Mouse (Mus musculus) CH12.LX (cell line): ENCODE results near the gene Psmd13. TPM values are rescaled to one million over a fixed set of nuclear protein-coding genes. Genes with fewer than 3 reads are reported as not detected.

ENCODE experiments used
- DNase-seq: peaks from one replicate; pipeline ENCODE4 v3.0.0-alpha.2; 2013; ENCODE audit errors: extremely low read depth
- H3K27ac ChIP-seq: 2 replicates; pipeline ENCODE4 v1.5.1; 2012; ENCODE audit warnings: low read depth, mild to moderate bottlenecking, control low read depth, moderate library complexity; ENCODE audit not compliant: insufficient read depth
- H3K27me3 ChIP-seq: replicated peaks from 2 replicates; pipeline ENCODE3; 2012; ENCODE audit warnings: inconsistent platforms
- H3K36me3 ChIP-seq, 2 experiments: replicated peaks in 1 of 2; 2 replicates each; pipeline versions ENCODE3 to v1.6.1; 2012; ENCODE audit warnings: inconsistent platforms in 1 of 2, low read length in 1 of 2, mild to moderate bottlenecking in 1 of 2, mixed read lengths in 1 of 2, moderate library complexity in 1 of 2; ENCODE audit not compliant: control insufficient read depth in 1 of 2, insufficient read depth in 1 of 2
- H3K4me1 ChIP-seq, 2 experiments: 2 replicates each; pipeline ENCODE4 v1.6.1; 2012; ENCODE audit warnings: inconsistent platforms in 1 of 2, moderate library complexity in 1 of 2; ENCODE audit not compliant: insufficient read depth in 2 of 2, control insufficient read depth in 1 of 2
- H3K4me2 ChIP-seq: 2 replicates; pipeline ENCODE4 v1.6.1; 2012; ENCODE audit warnings: low read depth, mild to moderate bottlenecking, control low read depth; ENCODE audit not compliant: poor library complexity, insufficient read depth, severe bottlenecking
- H3K4me3 ChIP-seq, 3 experiments: fragments of 150-350 bp in 1 of 3; sonication (generic) in 1 of 3; replicated peaks in 1 of 3; 2 replicates each; pipeline versions ENCODE3 to v1.5.1; 2011 to 2012; ENCODE audit warnings: low read depth in 2 of 3, low read length in 2 of 3, mild to moderate bottlenecking in 2 of 3, moderate library complexity in 2 of 3, control low read depth in 1 of 3, improper control_type of control experiment in 1 of 3, inconsistent platforms in 1 of 3, mixed read lengths in 1 of 3; ENCODE audit not compliant: poor library complexity in 1 of 3
- H3K79me2 ChIP-seq: replicated peaks from 2 replicates; pipeline ENCODE4 v1.6.1; 2012; ENCODE audit warnings: mild to moderate bottlenecking, moderate library complexity; ENCODE audit not compliant: control insufficient read depth, poor library complexity, insufficient read depth, severe bottlenecking; ENCODE audit errors: extremely low read depth
- H3K9ac ChIP-seq: 2 replicates; pipeline ENCODE4 v1.6.1; 2012; ENCODE audit warnings: low read depth, mild to moderate bottlenecking, control low read depth, moderate library complexity; ENCODE audit not compliant: insufficient read depth
- H3K9me3 ChIP-seq: replicated peaks from 2 replicates; pipeline ENCODE3; 2012; ENCODE audit warnings: low read length, inconsistent platforms, mixed read lengths
- CTCF ChIP-seq, 2 experiments: IDR thresholded peaks in 1 of 2; conservative IDR thresholded peaks in 1 of 2; 2 replicates each; pipeline ENCODE4 v1.5.1; 2011 to 2012; ENCODE audit warnings: low read depth in 2 of 2, low read length in 2 of 2, improper control_type of control experiment in 1 of 2, inconsistent platforms in 1 of 2, mild to moderate bottlenecking in 1 of 2, moderate library complexity in 1 of 2
- EP300 ChIP-seq: IDR thresholded peaks from 2 replicates; pipeline ENCODE4 v1.6.1; 2011; ENCODE audit warnings: low read length, improper control_type of control experiment
- ETS1 ChIP-seq: conservative IDR thresholded peaks from 2 replicates; pipeline ENCODE4 v1.6.1; 2012; ENCODE audit warnings: low read depth, mild to moderate bottlenecking, inconsistent platforms, low read length, improper control_type of control experiment, moderate library complexity
- HCFC1 ChIP-seq: IDR thresholded peaks from 2 replicates; pipeline ENCODE4 v1.6.1; 2012; ENCODE audit warnings: low read depth, mild to moderate bottlenecking, inconsistent platforms, low read length, improper control_type of control experiment
- IRF4 ChIP-seq: IDR thresholded peaks from 2 replicates; pipeline ENCODE4 v1.6.1; 2014; ENCODE audit warnings: low read depth, mild to moderate bottlenecking, inconsistent platforms, low read length, improper control_type of control experiment
- JUND ChIP-seq: conservative IDR thresholded peaks from 2 replicates; pipeline ENCODE4 v1.6.1; 2011; ENCODE audit warnings: low read depth, low read length, improper control_type of control experiment
- MAFK ChIP-seq: IDR thresholded peaks from 2 replicates; pipeline ENCODE4 v1.6.1; 2011; ENCODE audit warnings: low read length, improper control_type of control experiment; ENCODE audit not compliant: insufficient replicate concordance
- MAX ChIP-seq: IDR thresholded peaks from 2 replicates; pipeline ENCODE4 v1.6.1; 2011; ENCODE audit warnings: low read length, improper control_type of control experiment
- MAZ ChIP-seq: IDR thresholded peaks from 2 replicates; pipeline ENCODE4 v1.6.1; 2012; ENCODE audit warnings: low read depth, mild to moderate bottlenecking, inconsistent platforms, low read length, improper control_type of control experiment, moderate library complexity
- MEF2A ChIP-seq: IDR thresholded peaks from 2 replicates; pipeline ENCODE4 v1.6.1; 2014; ENCODE audit warnings: low read depth, mild to moderate bottlenecking, inconsistent platforms, low read length, improper control_type of control experiment, borderline replicate concordance
- MXI1 ChIP-seq: IDR thresholded peaks from 2 replicates; pipeline ENCODE4 v1.6.1; 2011; ENCODE audit warnings: mild to moderate bottlenecking, low read depth, low read length, improper control_type of control experiment
- NRF1 ChIP-seq: IDR thresholded peaks from 2 replicates; pipeline ENCODE4 v1.6.1; 2014; ENCODE audit warnings: low read depth, mild to moderate bottlenecking, inconsistent platforms, low read length, improper control_type of control experiment, moderate library complexity
- PAX5 ChIP-seq: IDR thresholded peaks from 2 replicates; pipeline ENCODE4 v1.6.1; 2012; ENCODE audit warnings: low read length, inconsistent platforms, mixed read lengths
- POLR2AphosphoS2 ChIP-seq: IDR thresholded peaks from 2 replicates; pipeline ENCODE4 v1.6.1; 2011; ENCODE audit warnings: low read depth, low read length, improper control_type of control experiment
- RAD21 ChIP-seq: IDR thresholded peaks from 2 replicates; pipeline ENCODE4 v1.6.1; 2011; ENCODE audit warnings: low read depth, mild to moderate bottlenecking, low read length, improper control_type of control experiment, moderate library complexity
- UBTF ChIP-seq: IDR thresholded peaks from 2 replicates; pipeline ENCODE4 v1.6.1; 2012; ENCODE audit warnings: low read depth, mild to moderate bottlenecking, inconsistent platforms, low read length, improper control_type of control experiment, moderate library complexity
- USF1 ChIP-seq: IDR thresholded peaks from 2 replicates; pipeline ENCODE4 v1.6.1; 2014; ENCODE audit warnings: low read depth, mild to moderate bottlenecking, inconsistent platforms, low read length, improper control_type of control experiment
- USF2 ChIP-seq: conservative IDR thresholded peaks from 2 replicates; pipeline ENCODE4 v1.6.1; 2011; ENCODE audit warnings: low read depth, low read length, improper control_type of control experiment
- ZC3H11A ChIP-seq: IDR thresholded peaks from 2 replicates; pipeline ENCODE4 v1.6.1; 2012; ENCODE audit warnings: low read depth, mild to moderate bottlenecking, inconsistent platforms, low read length, improper control_type of control experiment
- ZMIZ1 ChIP-seq: IDR thresholded peaks from 2 replicates; pipeline ENCODE4 v1.6.1; 2012; ENCODE audit warnings: low read depth, mild to moderate bottlenecking, inconsistent platforms, low read length, improper control_type of control experiment
- dilution Hi-C: fragments of 300-500 bp; cut with MboI; formaldehyde crosslinking; loops from 2 replicates; pipeline ENCODE4 v1.14.3; 2020; ENCODE audit warnings: low sequenced_read_pairs; ENCODE audit not compliant: extremely low pct_unique_long_range_greater_than_20kb, extremely low pct_ligation_motif_present
- in situ Hi-C: fragments of 300-500 bp; cut with MboI; formaldehyde crosslinking; loops from 3 replicates; pipeline ENCODE4 v1.14.3; 2019; ENCODE audit warnings: low sequenced_read_pairs, low pct_ligation_motif_present, low pct_unique_long_range_greater_than_20kb, mixed read lengths
- polyA plus RNA-seq: library from polyadenylated mRNA; unstranded; fragments of >175 nt; gene quantifications from 2 replicates; pipeline ENCODE4 v1.2.1, GENCODE M21; 2012; ENCODE audit warnings: low read depth; ENCODE audit not compliant: insufficient read length
- total RNA-seq, 2 experiments: library from RNA; depleted of rRNA; stranded (reverse); fragments of 300-350 nt in 1 of 2; fragments of >200 nt in 1 of 2; gene quantifications; 2 replicates each; pipeline ENCODE4 v1.2.3; 2012 to 2014

Psmd13 gene
- total and polyA plus RNA-seq, 3 experiments = 165 to 185 (median 168) TPM

DNA sequence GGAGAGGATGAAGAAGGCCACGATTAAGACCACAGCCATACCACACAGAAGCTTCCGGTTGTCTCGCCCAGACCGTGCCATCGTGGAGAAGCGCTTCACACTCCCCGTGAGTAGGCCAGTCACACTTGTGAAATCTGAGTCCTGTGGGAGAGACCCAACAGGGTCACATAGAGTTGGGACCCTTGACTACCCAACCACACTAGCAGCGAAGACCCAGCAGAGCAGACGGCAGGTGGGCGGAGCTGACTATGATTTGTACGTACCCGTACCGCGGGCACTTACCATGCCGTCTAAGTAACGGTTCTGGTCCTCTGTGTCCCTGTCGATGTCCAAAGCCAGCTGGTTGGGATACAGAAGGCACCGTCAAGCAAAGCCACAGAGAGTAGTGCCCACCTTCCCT, 27.3 kb upstream of the Psmd13 start:
- Histone ChIP-seq H3K4me1 (peaks cover 16 to 26% of the 10 kb centered on the region in 2 experiments), H3K79me2 (peaks cover 28% of the 10 kb centered on the region), H3K9ac (no peak overlapping the region), H3K9me3 (no peaks in the 10 kb centered on the region), H3K27ac (no peak overlapping the region), H3K27me3 (no peaks in the 10 kb centered on the region), H3K36me3 (peaks cover 44 to 60% of the 10 kb centered on the region in 2 experiments), H3K4me2 (no peak overlapping the region), H3K4me3 (no peak overlapping the region)
- in situ Hi-C loops (no loop called here), dilution Hi-C loops (no loop called here)
- no peak for DNase-seq
- no peak for TF ChIP-seq NRF1
- no peak for TF ChIP-seq USF2
- TF ChIP-seq ZC3H11A = no peak
- TF ChIP-seq MAFK = no peak
- TF ChIP-seq HCFC1 = no peak
- TF ChIP-seq MXI1 = no peak
- TF ChIP-seq POLR2AphosphoS2 = no peak
- TF ChIP-seq MEF2A = no peak
- TF ChIP-seq RAD21 = no peak
- no peak for TF ChIP-seq CTCF (conservative IDR thresholded peaks at IDR 0.05 in 1 of 2, IDR thresholded peaks at IDR 0.05 in 1 of 2; ENCODE audit: low read depth in 2 of 2, low read length in 2 of 2)
- TF ChIP-seq MAX = no peak
- TF ChIP-seq JUND = no peak
- TF ChIP-seq EP300 = no peak
- no peak for TF ChIP-seq IRF4
- no peak for TF ChIP-seq ETS1
- TF ChIP-seq USF1 = no peak
- no peak for TF ChIP-seq PAX5
- TF ChIP-seq MAZ = no peak

- H3K79me2 ChIP-seq = peaks cover 33% of the 10 kb centered on the region
- dilution Hi-C loops = no loop called here
- H3K4me2 ChIP-seq = peak overlapping the region; percentile 81
- no peaks in the 10 kb centered on the region for H3K27me3 ChIP-seq
- H3K9ac ChIP-seq = peak overlapping the region; percentile 83
- peaks cover 47 to 66% of the 10 kb centered on the region in 2 experiments for H3K36me3 ChIP-seq
- peak overlapping the region; percentile 84 to 98 (median 86) for H3K4me3 ChIP-seq
- peaks cover 21 to 33% of the 10 kb centered on the region in 2 experiments for H3K4me1 ChIP-seq
- H3K9me3 ChIP-seq = no peaks in the 10 kb centered on the region
- no peak overlapping the region for H3K27ac ChIP-seq
- in situ Hi-C loops = no loop called here
- no peak for DNase-seq
- TF ChIP-seq CTCF (conservative IDR thresholded peaks at IDR 0.05 in 1 of 2, IDR thresholded peaks at IDR 0.05 in 1 of 2; ENCODE audit: low read depth in 2 of 2, low read length in 2 of 2) (no peak), UBTF (no peak), MXI1 (no peak), POLR2AphosphoS2 (no peak), ZMIZ1 (no peak)
These were observed 26.6 kb upstream of the Psmd13 start for GRCm38 (mm10) chr7:140855181-140855580.
